Mouse (Mus musculus) hindbrain, postnatal 0 days (tissue): ENCODE measurements around the gene Aox2. TPM values are rescaled to one million over a fixed set of nuclear protein-coding genes. Genes with fewer than 3 reads are reported as not detected.
A peak's percentile ranks its signal among the peaks of the same experiment; 100 is the strongest.

Experiments used
- ATAC-seq: fragments of 200-750 bp; cut with Nextera tagmentation; 2 replicates; pipeline ENCODE4 v1.8.0; 2017; ENCODE audit warnings: mild to moderate bottlenecking, moderate TSS enrichment, moderate library complexity
- DNase-seq: peaks from one replicate; pipeline ENCODE4 v3.0.0-alpha.2; 2015; ENCODE audit warnings: low spot score
- H3K27ac ChIP-seq: fragments of 300-500 bp; sonication (generic); 2 replicates; pipeline ENCODE4 v1.5.1; 2014; ENCODE audit warnings: mild to moderate bottlenecking
- H3K27me3 ChIP-seq: fragments of 300-500 bp; sonication (generic); 2 replicates; pipeline ENCODE4 v1.6.1; 2014; ENCODE audit warnings: low read length, mixed read lengths; ENCODE audit not compliant: insufficient read depth
- H3K36me3 ChIP-seq: fragments of 300-500 bp; sonication (generic); 2 replicates; pipeline ENCODE4 v1.6.1; 2014; ENCODE audit warnings: low read length, mixed read lengths; ENCODE audit not compliant: insufficient read depth
- H3K4me1 ChIP-seq: fragments of 300-500 bp; sonication (generic); 2 replicates; pipeline ENCODE4 v1.6.1; 2014; ENCODE audit warnings: antibody characterized with exemption, low read length, mixed read lengths; ENCODE audit not compliant: insufficient read depth
- H3K4me2 ChIP-seq: fragments of 300-500 bp; sonication (generic); 2 replicates; pipeline ENCODE4 v1.6.1; 2014; ENCODE audit warnings: low read depth, mild to moderate bottlenecking, low read length, moderate library complexity, mixed read lengths
- H3K4me3 ChIP-seq: fragments of 300-500 bp; sonication (generic); 2 replicates; pipeline ENCODE4 v1.5.1; 2014; ENCODE audit warnings: low read length
- H3K9ac ChIP-seq: fragments of 300-500 bp; sonication (generic); replicated peaks from 2 replicates; pipeline ENCODE4 v1.6.1; 2014; ENCODE audit warnings: mild to moderate bottlenecking, low read length, moderate library complexity, mixed read lengths
- H3K9me3 ChIP-seq: fragments of 300-500 bp; sonication (generic); 2 replicates; pipeline ENCODE4 v1.6.1; 2016; ENCODE audit warnings: low read length, mixed read lengths
- CTCF ChIP-seq: IDR thresholded peaks from 2 replicates; pipeline ENCODE4 v1.5.1; 2016; ENCODE audit warnings: antibody characterized with exemption, control low read depth, low read depth
- WGBS: fragments of 180-500 bp; shearing (Covaris S2); extraction: QIAGEN DNeasy Blood & Tissue Kit; methylation state at CpG from one replicate; pipeline ENCODE4 v1.1.7; 2014; 5-methylcytosine and 5-hydroxymethylcytosine counted together
- polyA plus RNA-seq: library from polyadenylated mRNA; unstranded; fragments of >200 nt; fragmentation: Nextera tagmentation; extraction: Ambion mirVana; gene quantifications from 2 replicates; pipeline ENCODE4 v1.2.1, GENCODE M21; 2015
- total RNA-seq: library from RNA; depleted of rRNA; stranded (reverse); fragments of >200 nt; gene quantifications from 2 replicates; pipeline ENCODE4 v1.2.3, GENCODE M21; 2014

The Aox2 gene
- total and polyA plus RNA-seq, 2 experiments from 2014 or later = 0.03 TPM; not detected in 1

- Histone ChIP-seq H3K9ac (no peak overlapping the region), H3K4me3 (no peak overlapping the region), H3K4me2 (no peak overlapping the region), H3K4me1 (no peaks in the 10 kb centered on the region), H3K27me3 (no peaks in the 10 kb centered on the region), H3K27ac (no peak overlapping the region), H3K9me3 (no peaks in the 10 kb centered on the region), H3K36me3 (no peaks in the 10 kb centered on the region)
- ATAC-seq (no peak), DNase-seq (no peak)
- 88% methylated on average over 2 of the region's 2 CpGs for WGBS
- 0 out of 2 replicates have a peak, but pooled peaks have one; percentile 18 for TF ChIP-seq CTCF
Observed at GRCm38 (mm10) chr1:58268231-58268630, 9.9 kb upstream of the Aox2 start.

- no peaks in the 10 kb centered on the region for H3K9me3 ChIP-seq
- H3K4me3 ChIP-seq = no peak overlapping the region
- no peaks in the 10 kb centered on the region for H3K4me1 ChIP-seq
- no peak overlapping the region for H3K9ac ChIP-seq
- peak; percentile 92 for DNase-seq
- TF ChIP-seq CTCF = peak; percentile 84
- no peak overlapping the region for H3K4me2 ChIP-seq
- ATAC-seq = peak; percentile 79
- 64% methylated on average over 6 of the region's 6 CpGs for WGBS
- no peaks in the 10 kb centered on the region for H3K36me3 ChIP-seq
- no peak overlapping the region for H3K27ac ChIP-seq
- H3K27me3 ChIP-seq = no peaks in the 10 kb centered on the region
Observed at GRCm38 (mm10) chr1:58270807-58271569, 7.1 kb upstream of the Aox2 start.

GRCm38 (mm10) chr1:58275879-58276278 lies 2.2 kb upstream of the Aox2 start:
- no peak for TF ChIP-seq CTCF
- H3K4me3 ChIP-seq = no peak overlapping the region
- no peaks in the 10 kb centered on the region for H3K4me1 ChIP-seq
- no peak overlapping the region for H3K9ac ChIP-seq
- no peaks in the 10 kb centered on the region for H3K9me3 ChIP-seq
- DNase-seq = no peak
- H3K36me3 ChIP-seq = no peaks in the 10 kb centered on the region
- H3K27me3 ChIP-seq = no peaks in the 10 kb centered on the region
- no peak overlapping the region for H3K4me2 ChIP-seq
- ATAC-seq = no peak
- whole genome bisulfite sequencing = 14% methylated on average over 9 of the region's 9 CpGs
- no peak overlapping the region for H3K27ac ChIP-seq

DNA sequence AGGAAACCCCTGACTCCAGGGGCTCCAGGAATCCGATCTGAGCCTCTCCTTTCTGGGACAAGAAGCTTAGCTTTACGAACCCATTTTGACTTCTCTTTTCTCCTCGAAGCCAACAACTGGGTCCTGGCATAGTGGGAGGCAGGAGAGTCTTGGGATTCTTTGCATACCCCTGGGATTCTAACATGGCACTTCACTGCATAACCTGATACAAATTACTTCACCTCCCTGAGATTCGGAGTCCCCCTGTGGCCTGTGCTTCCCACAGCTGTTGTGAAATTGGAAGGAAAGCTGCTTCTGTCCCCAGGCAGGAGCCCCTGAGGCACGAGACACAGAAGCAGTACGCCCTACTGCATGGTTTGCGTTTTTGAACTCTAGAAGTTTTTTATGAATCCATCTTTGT lies 387 bp downstream of the Aox2 start:
- WGBS = 64% methylated on average over 7 of the region's 7 CpGs
- Histone ChIP-seq H3K4me3 (no peak overlapping the region), H3K27me3 (no peaks in the 10 kb centered on the region), H3K4me1 (no peaks in the 10 kb centered on the region), H3K4me2 (no peak overlapping the region), H3K9me3 (no peaks in the 10 kb centered on the region), H3K9ac (no peak overlapping the region), H3K36me3 (no peaks in the 10 kb centered on the region), H3K27ac (no peak overlapping the region)
- ATAC-seq = no peak
- DNase-seq = no peak
- no peak for TF ChIP-seq CTCF

GRCm38 (mm10) chr1:58280381-58280780 lies 2.3 kb downstream of the Aox2 start:
- DNase-seq (no peak), ATAC-seq (no peak)
- Histone ChIP-seq H3K9ac (no peak overlapping the region), H3K27ac (no peak overlapping the region), H3K36me3 (no peaks in the 10 kb centered on the region), H3K9me3 (no peaks in the 10 kb centered on the region), H3K4me1 (no peaks in the 10 kb centered on the region), H3K27me3 (no peaks in the 10 kb centered on the region), H3K4me2 (no peak overlapping the region), H3K4me3 (no peak overlapping the region)
- 81% methylated on average over 4 of the region's 4 CpGs for WGBS
- no peak for TF ChIP-seq CTCF

- no peak overlapping the region for H3K4me3 ChIP-seq
- H3K27me3 ChIP-seq = no peaks in the 10 kb centered on the region
- H3K9me3 ChIP-seq = no peaks in the 10 kb centered on the region
- WGBS = 72% methylated on average over 13 of the region's 13 CpGs
- no peak overlapping the region for H3K9ac ChIP-seq
- H3K27ac ChIP-seq = no peak overlapping the region
- no peak for ATAC-seq
- DNase-seq = no peak
- H3K36me3 ChIP-seq = no peaks in the 10 kb centered on the region
- no peak overlapping the region for H3K4me2 ChIP-seq
- TF ChIP-seq CTCF = no peak
- H3K4me1 ChIP-seq = no peaks in the 10 kb centered on the region
Observed at GRCm38 (mm10) chr1:58280939-58281624, 3.0 kb downstream of the Aox2 start.

GRCm38 (mm10) chr1:58281625-58281988 lies 3.5 kb downstream of the Aox2 start:
- Histone ChIP-seq H3K9ac (no peak overlapping the region), H3K9me3 (no peaks in the 10 kb centered on the region), H3K4me3 (no peak overlapping the region), H3K36me3 (no peaks in the 10 kb centered on the region), H3K27me3 (no peaks in the 10 kb centered on the region), H3K4me2 (no peak overlapping the region), H3K27ac (no peak overlapping the region), H3K4me1 (no peaks in the 10 kb centered on the region)
- 70% methylated on average over 4 of the region's 4 CpGs for WGBS
- ATAC-seq = no peak
- no peak for TF ChIP-seq CTCF
- DNase-seq = no peak
